Mouse (Mus musculus) heart, postnatal 25 days (tissue): Measurements from ENCODE around the gene Fam168b. TPM values are rescaled to one million over a fixed set of nuclear protein-coding genes. Genes with fewer than 3 reads are reported as not detected.

Experiments
- DNase-seq: peaks from one replicate; pipeline ENCODE4 v3.0.0; 2022; ENCODE audit warnings: low spot score
- intact Hi-C: fragments of 180-260 bp; cut with DNase I; formaldehyde crosslinking; loops from one replicate; pipeline ENCODE4 v1.15.1; 2025
- total RNA-seq, 2 experiments: library from RNA; stranded (reverse); gene quantifications; 2 replicates each; pipeline ENCODE4 v1.2.3; 2021

Gene Fam168b
- total RNA-seq, 2 experiments from 2014 or later, result 43.0 to 45.3 TPM

GRCm38 (mm10) chr1:34768875-34769274, 74.0 kb downstream of the Fam168b start:
- DNase-seq, result no peak
- intact Hi-C loops, result no loop called here

- intact Hi-C loops, result no loop called here
- no peak for DNase-seq
Measured at GRCm38 (mm10) chr1:34767851-34768250, 75.0 kb downstream of the Fam168b start.

- intact Hi-C loops, result no loop called here
- DNase-seq, result no peak
Measured at GRCm38 (mm10) chr1:34766899-34767298, 76.0 kb downstream of the Fam168b start.

Other genes starting within 250 kb of the Fam168b start
- gene Plekhb2, start 6.9 kb upstream of the Fam168b start, total RNA-seq, result 100 to 1,000 TPM; 102 to 114 TPM